Mouse (Mus musculus) lung, adult 2 months (tissue): ENCODE results near the gene Mef2d.

Experiments used
- CTCF ChIP-seq: fragments of 200-500 bp; IDR thresholded peaks from 2 replicates; pipeline ENCODE4 v1.5.1; 2011; ENCODE audit warnings: mild to moderate bottlenecking, low read length, control low read depth; ENCODE audit not compliant: insufficient read depth
- POLR2A ChIP-seq: fragments of 200-500 bp; IDR thresholded peaks from 2 replicates; pipeline ENCODE4 v1.6.1; 2011; ENCODE audit warnings: low read depth, mild to moderate bottlenecking, control low read depth, low read length, borderline replicate concordance; ENCODE audit errors: extremely low read depth

DNA sequence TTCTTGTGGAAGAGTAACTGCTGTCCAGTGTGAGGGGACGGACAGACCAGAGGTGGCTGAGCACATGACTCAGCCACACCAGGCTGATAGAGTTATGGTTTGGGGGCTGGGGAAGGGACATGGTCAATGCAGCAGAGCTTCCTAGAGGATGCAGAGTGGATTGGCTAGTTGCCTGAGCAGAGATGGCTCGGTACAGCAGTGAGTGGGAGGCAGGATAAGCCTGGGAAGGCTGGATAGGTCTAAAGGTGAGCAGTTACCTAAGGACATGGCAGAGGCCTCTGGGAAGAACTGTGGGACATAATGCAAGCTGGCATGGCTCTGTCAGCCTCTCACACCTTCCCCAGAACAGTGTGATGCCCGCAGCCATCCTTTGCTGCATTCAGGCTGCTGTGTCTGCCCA is 21.7 kb downstream of the Mef2d start:
- TF ChIP-seq CTCF (no peak), POLR2A (no peak)
